In the genomic region with DNA sequence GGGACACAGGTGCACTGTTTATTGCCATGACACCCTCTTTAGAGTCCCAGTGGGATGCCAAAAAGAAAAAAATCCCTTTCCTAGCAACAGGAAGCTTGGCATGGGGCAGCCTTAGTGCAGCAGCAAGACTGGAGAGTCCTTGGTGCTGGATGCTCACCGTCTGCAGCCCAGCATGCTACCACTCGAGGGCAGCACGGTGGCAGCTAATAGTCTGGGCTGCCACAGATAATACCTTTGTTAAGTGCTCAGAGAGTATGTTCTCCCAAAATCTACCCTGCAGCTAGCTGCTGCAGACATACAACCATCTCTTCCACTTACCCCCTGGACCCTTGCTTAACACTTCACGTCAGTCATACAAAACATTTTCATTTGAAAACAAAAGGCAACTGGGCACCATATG, we compare ENCODE assay signal across 11 mouse cellular contexts. TPM values are rescaled to one million over a fixed set of nuclear protein-coding genes. Genes with fewer than 3 reads are reported as not detected.
DNase-seq lines count a peak whose midpoint lies in the region; ATAC-seq and TF ChIP-seq lines count a peak whose summit lies in the region.
"Had no signal": no experiment of that assay in that cellular context is flagged by ENCODE, and none has a peak within 500 bp of the region (broad histone marks: within the 10 kb centered on the region; RNA-seq: fewer than 3 reads in every experiment).

No protein-coding gene starts in this region.

- H3K27me3 ChIP-seq in forebrain, embryonic 15.5 days = no peaks in the 10 kb centered on the region
- H3K27me3 ChIP-seq in forebrain, embryonic 10.5 days (ENCODE audit: poor library complexity, severe bottlenecking) = no peaks in the 10 kb centered on the region
- H3K27me3 ChIP-seq in neural tube, embryonic 15.5 days (replicated peaks) = no peaks in the 10 kb centered on the region
- H3K27me3 ChIP-seq in heart, embryonic 10.5 days (ENCODE audit: insufficient read depth, poor library complexity, severe bottlenecking) = 0 out of 2 replicates have a peak, but pooled peaks cover 6% of the 10 kb centered on the region
- H3K27me3 ChIP-seq: midbrain, embryonic 12.5 days had no signal

- WGBS in forebrain, embryonic 15.5 days = 16% methylated on average over 4 of the region's 4 CpGs
- WGBS in forebrain, embryonic 10.5 days = 21% methylated on average over 4 of the region's 4 CpGs
- 33% methylated on average over 4 of the region's 4 CpGs for whole genome bisulfite sequencing in lung, adult 2 months
- 46% methylated on average over 4 of the region's 4 CpGs for WGBS in bone marrow, adult 2 months
- 21% methylated on average over 4 of the region's 4 CpGs for WGBS in neural tube, embryonic 15.5 days
- WGBS in heart, embryonic 10.5 days = 22% methylated on average over 4 of the region's 4 CpGs

- H3K9ac ChIP-seq in forebrain, embryonic 15.5 days (replicated peaks) = no peak overlapping the region
- no peak overlapping the region for H3K9ac ChIP-seq in neural tube, embryonic 15.5 days (replicated peaks)
- H3K9ac ChIP-seq: midbrain, embryonic 12.5 days had no signal

- H3K36me3 ChIP-seq in forebrain, embryonic 15.5 days = no peaks in the 10 kb centered on the region
- 0 out of 2 replicates have a peak, but pooled peaks cover 3% of the 10 kb centered on the region for H3K36me3 ChIP-seq in forebrain, embryonic 10.5 days (replicated peaks)
- no peaks in the 10 kb centered on the region for H3K36me3 ChIP-seq in neural tube, embryonic 15.5 days
- peaks cover 26% of the 10 kb centered on the region for H3K36me3 ChIP-seq in heart, embryonic 10.5 days
- H3K36me3 ChIP-seq: midbrain, embryonic 12.5 days had no signal

- ATAC-seq in forebrain, embryonic 15.5 days (replicated peaks) = 0 out of 2 replicates have a peak, but pooled peaks have one; percentile 30
- ATAC-seq in neural tube, embryonic 15.5 days (ENCODE audit: low FRiP score) = peak; percentile 67; the same call in 1 of the 2 replicates
- no peak for ATAC-seq in inflammation-experienced regulatory T-cells, adult 6 months

- TF ChIP-seq CTCF in lung, adult 2 months (IDR thresholded peaks at IDR 0.05; ENCODE audit: insufficient read depth, low read length) = peak; percentile 49
- peak; percentile 45 for TF ChIP-seq CTCF in bone marrow, adult 2 months (IDR thresholded peaks at IDR 0.05; ENCODE audit: control insufficient read depth, insufficient read depth, low read length)

- DNase-seq in forebrain, embryonic 10.5 days (ENCODE audit: extremely low spot score, low spot score) = no peak
- no peak for DNase-seq in lung, adult 2 months
- no peak for DNase-seq in lung, postnatal 25 days (ENCODE audit: low spot score)
- no peak for DNase-seq in heart, embryonic 10.5 days (ENCODE audit: low spot score)
- DNase-seq: kidney, postnatal 14 days had no signal

- no peak overlapping the region for H3K27ac ChIP-seq in forebrain, embryonic 15.5 days (replicated peaks)
- H3K27ac ChIP-seq in forebrain, embryonic 10.5 days = no peak overlapping the region
- no peak overlapping the region for H3K27ac ChIP-seq in bone marrow, adult 2 months (ENCODE audit: control insufficient read depth, insufficient read depth, low read depth, low read length, poor library complexity)
- H3K27ac ChIP-seq in neural tube, embryonic 15.5 days (replicated peaks) = no peak overlapping the region
- no peak overlapping the region for H3K27ac ChIP-seq in heart, embryonic 10.5 days
- H3K27ac ChIP-seq: midbrain, embryonic 12.5 days had no signal

- H3K4me3 ChIP-seq in forebrain, embryonic 15.5 days = no peak overlapping the region
- no peak overlapping the region for H3K4me3 ChIP-seq in forebrain, embryonic 10.5 days
- H3K4me3 ChIP-seq in lung, adult 2 months (replicated peaks; ENCODE audit: extremely low read depth, low read depth, low read length) = no peak overlapping the region
- no peak overlapping the region for H3K4me3 ChIP-seq in bone marrow, adult 2 months (replicated peaks; ENCODE audit: control insufficient read depth, low read depth, low read length)
- no peak overlapping the region for H3K4me3 ChIP-seq in neural tube, embryonic 15.5 days (replicated peaks)
- H3K4me3 ChIP-seq in heart, embryonic 10.5 days = no peak overlapping the region
- H3K4me3 ChIP-seq: erythroblast, embryonic 14.5 days; midbrain, embryonic 12.5 days had no signal

- no peaks in the 10 kb centered on the region for H3K9me3 ChIP-seq in forebrain, embryonic 15.5 days
- H3K9me3 ChIP-seq in forebrain, embryonic 10.5 days = no peaks in the 10 kb centered on the region
- H3K9me3 ChIP-seq in neural tube, embryonic 15.5 days (replicated peaks) = no peaks in the 10 kb centered on the region
- no peaks in the 10 kb centered on the region for H3K9me3 ChIP-seq in heart, embryonic 10.5 days
- H3K9me3 ChIP-seq: midbrain, embryonic 12.5 days had no signal

- no peak overlapping the region for H3K4me2 ChIP-seq in forebrain, embryonic 15.5 days (replicated peaks)
- H3K4me2 ChIP-seq in neural tube, embryonic 15.5 days = no peak overlapping the region
- H3K4me2 ChIP-seq: midbrain, embryonic 12.5 days had no signal

- no peak for TF ChIP-seq POLR2A in lung, adult 2 months (IDR thresholded peaks at IDR 0.05; ENCODE audit: borderline replicate concordance, extremely low read depth, low read depth, low read length)
- no peak for TF ChIP-seq POLR2A in bone marrow, adult 2 months (IDR thresholded peaks at IDR 0.05; ENCODE audit: borderline replicate concordance, control insufficient read depth, low read depth, low read length)

- H3K4me1 ChIP-seq in forebrain, embryonic 15.5 days = no peaks in the 10 kb centered on the region
- peaks cover 64% of the 10 kb centered on the region for H3K4me1 ChIP-seq in forebrain, embryonic 10.5 days
- H3K4me1 ChIP-seq in lung, adult 2 months (ENCODE audit: control insufficient read depth, insufficient read depth, low read length) = peaks cover 11% of the 10 kb centered on the region
- no peaks in the 10 kb centered on the region; the same call in 1 of the 2 replicates for H3K4me1 ChIP-seq in bone marrow, adult 2 months (ENCODE audit: control insufficient read depth, insufficient read depth, low read length)
- peaks cover 18% of the 10 kb centered on the region for H3K4me1 ChIP-seq in neural tube, embryonic 15.5 days
- H3K4me1 ChIP-seq in heart, embryonic 10.5 days = peaks cover 58% of the 10 kb centered on the region

RNA-seq across cellular contexts. Expression of a gene that starts 19.5 kb away (rescaled TPM):
- polyA plus RNA-seq in forebrain, embryonic 15.5 days (2015; fragmentation: Nextera tagmentation; extraction: Ambion mirVana) = 21.5 and 24.3 TPM in 2 replicates
- polyA plus RNA-seq in forebrain, embryonic 10.5 days (2016; fragmentation: Nextera tagmentation; extraction: Ambion mirVana) = 65.8 and 71.0 TPM in 2 replicates
- polyA plus RNA-seq in lung, adult 2 months (2012; rRNA removed) = 28.9 and 32.4 TPM in 2 replicates
- 22.2 and 34.3 TPM in 2 replicates for polyA plus RNA-seq in bone marrow, adult 2 months (2011; ENCODE audit: insufficient read depth, insufficient read length, low replicate concordance, missing spikeins)
- polyA plus RNA-seq in neural tube, embryonic 15.5 days (2015; fragmentation: Nextera tagmentation; extraction: Ambion mirVana) = 38.0 and 42.9 TPM in 2 replicates
- 10 to 100 TPM; 19.9 to 30.3 (median 23.0) TPM for polyA plus RNA-seq in inflammation-experienced regulatory T-cells, adult 6 months (2017; shearing (Covaris generic))
- polyA plus RNA-seq in heart, embryonic 10.5 days (2016; fragmentation: Nextera tagmentation; extraction: Ambion mirVana) = 65.7 and 104 TPM in 2 replicates

RNA-seq across cellular contexts. Expression of a gene that starts 55.4 kb away (rescaled TPM):
- polyA plus RNA-seq in forebrain, embryonic 15.5 days (2015; fragmentation: Nextera tagmentation; extraction: Ambion mirVana) = 10.7 and 12.3 TPM in 2 replicates
- polyA plus RNA-seq in forebrain, embryonic 10.5 days (2016; fragmentation: Nextera tagmentation; extraction: Ambion mirVana) = 8.1 TPM in 2 replicates
- 41.7 and 44.9 TPM in 2 replicates for polyA plus RNA-seq in lung, adult 2 months (2012; rRNA removed)
- polyA plus RNA-seq in bone marrow, adult 2 months (2011; ENCODE audit: insufficient read depth, insufficient read length, low replicate concordance, missing spikeins) = 11.3 and 13.5 TPM in 2 replicates
- polyA plus RNA-seq in neural tube, embryonic 15.5 days (2015; fragmentation: Nextera tagmentation; extraction: Ambion mirVana) = 13.4 and 17.0 TPM in 2 replicates
- under 1 TPM; 0.11 to 0.28 (median 0.23) TPM for polyA plus RNA-seq in inflammation-experienced regulatory T-cells, adult 6 months (2017; shearing (Covaris generic))
- polyA plus RNA-seq in heart, embryonic 10.5 days (2016; fragmentation: Nextera tagmentation; extraction: Ambion mirVana) = 15.2 and 16.9 TPM in 2 replicates
